Mouse (Mus musculus): Measurements from ENCODE around the gene Tmem150c. TPM values are rescaled to one million over a fixed set of nuclear protein-coding genes. Genes with fewer than 3 reads are reported as not detected.

The Tmem150c gene
- total and polyA plus RNA-seq, 2 experiments from 2014 or later = 0.31 to 0.98 TPM

DNA sequence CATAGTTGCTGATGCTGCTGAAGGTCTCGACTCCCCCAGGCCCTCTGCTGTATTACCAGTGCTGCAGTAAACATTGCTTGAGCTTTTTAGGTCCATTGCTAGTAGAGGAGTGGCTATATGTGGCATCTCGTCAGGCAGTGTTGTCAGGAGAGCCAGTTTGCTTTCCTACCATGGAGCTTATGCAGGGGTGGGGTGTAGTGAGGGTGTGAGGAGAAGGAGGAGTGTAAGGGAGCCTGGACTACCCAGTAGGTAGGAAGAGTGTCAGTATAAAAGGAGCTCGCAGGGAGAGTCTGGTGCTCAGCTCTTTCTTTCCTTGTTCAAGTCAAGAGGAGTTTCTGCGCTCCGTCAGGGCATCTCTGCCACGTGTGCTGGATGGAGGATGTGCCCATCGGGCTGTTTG is 106.9 kb downstream of the Tmem150c start:
- Histone ChIP-seq H3K9me3 (replicated peaks; ENCODE audit: control insufficient read depth, low read length) (no peaks in the 10 kb centered on the region), H3K27me3 (ENCODE audit: control insufficient read depth, insufficient read depth, low read length) (no peaks in the 10 kb centered on the region), H3K4me2 (ENCODE audit: low read depth, low read length) (no peak overlapping the region), H3K36me3 (replicated peaks; ENCODE audit: control insufficient read depth, insufficient read depth, low read length) (no peaks in the 10 kb centered on the region), H3K4me1 (ENCODE audit: control insufficient read depth, insufficient read depth) (peaks cover 27% of the 10 kb centered on the region), H3K4me3 (ENCODE audit: low read depth, low read length) (no peak overlapping the region), H3K27ac (ENCODE audit: low read depth) (no peak overlapping the region), H3K9ac (replicated peaks; ENCODE audit: low read depth, low read length) (no peak overlapping the region)
- no peak for DNase-seq (ENCODE audit: low spot score)
- TF ChIP-seq EP300 (IDR thresholded peaks at IDR 0.05; ENCODE audit: low read depth) = no peak
- no peak for TF ChIP-seq CTCF (IDR thresholded peaks at IDR 0.05; ENCODE audit: low read depth)
- ATAC-seq (ENCODE audit: insufficient read depth, low read depth) = no peak
- WGBS = 92% methylated on average over 7 of the region's 7 CpGs

DNA sequence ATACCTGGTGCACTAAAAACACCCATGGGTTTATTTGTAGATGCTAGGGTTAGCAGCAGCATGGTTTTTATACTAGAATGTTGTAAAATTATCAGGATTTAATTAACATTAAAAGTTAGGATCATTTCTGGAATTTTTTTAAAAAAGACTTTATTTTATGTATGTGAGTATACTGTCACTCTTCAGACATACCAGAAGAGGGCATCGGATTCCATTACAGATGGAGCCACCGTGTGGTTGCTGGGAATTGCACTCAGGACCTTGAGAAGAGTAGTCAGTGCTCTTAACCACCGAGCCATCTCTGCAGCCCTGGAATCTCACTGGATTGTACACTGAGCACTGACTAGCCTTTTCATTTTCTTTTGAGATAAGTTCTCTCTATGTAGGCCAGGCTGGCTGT is 109.7 kb downstream of the Tmem150c start:
- Histone ChIP-seq H3K9me3 (replicated peaks; ENCODE audit: control insufficient read depth, low read length) (no peaks in the 10 kb centered on the region), H3K36me3 (replicated peaks; ENCODE audit: control insufficient read depth, insufficient read depth, low read length) (no peaks in the 10 kb centered on the region), H3K4me1 (ENCODE audit: control insufficient read depth, insufficient read depth) (peaks cover 24% of the 10 kb centered on the region), H3K27me3 (ENCODE audit: control insufficient read depth, insufficient read depth, low read length) (no peaks in the 10 kb centered on the region), H3K27ac (ENCODE audit: low read depth) (no peak overlapping the region), H3K9ac (replicated peaks; ENCODE audit: low read depth, low read length) (no peak overlapping the region), H3K4me2 (ENCODE audit: low read depth, low read length) (no peak overlapping the region), H3K4me3 (ENCODE audit: low read depth, low read length) (no peak overlapping the region)
- WGBS = 86% methylated on average over 3 of the region's 3 CpGs
- TF ChIP-seq EP300 (IDR thresholded peaks at IDR 0.05; ENCODE audit: low read depth) (no peak), CTCF (IDR thresholded peaks at IDR 0.05; ENCODE audit: low read depth) (no peak)
- ATAC-seq (ENCODE audit: insufficient read depth, low read depth) = no peak
- no peak for DNase-seq (ENCODE audit: low spot score)

DNA sequence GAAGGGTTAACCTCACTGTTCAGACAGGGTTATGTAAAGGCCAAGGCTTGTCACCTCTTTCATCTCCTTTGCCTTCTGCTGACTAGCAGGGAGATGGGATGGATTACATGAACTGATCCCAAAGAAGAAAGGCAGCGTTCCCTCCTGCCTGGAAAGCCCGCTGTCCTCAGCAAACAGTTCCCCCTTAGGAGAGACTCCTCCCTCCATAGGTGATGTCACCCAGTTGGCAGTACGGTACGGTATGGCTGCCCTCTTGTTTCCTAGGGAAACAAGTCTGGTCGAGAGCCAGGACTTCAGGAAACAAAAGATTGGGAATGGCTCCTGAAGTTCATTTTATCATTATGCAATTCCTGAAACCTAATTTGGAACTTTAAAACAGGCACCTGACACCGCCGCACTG is 111.7 kb downstream of the Tmem150c start:
- Histone ChIP-seq H3K4me3 (ENCODE audit: low read depth, low read length) (no peak overlapping the region), H3K4me1 (ENCODE audit: control insufficient read depth, insufficient read depth) (peaks cover 20% of the 10 kb centered on the region), H3K4me2 (ENCODE audit: low read depth, low read length) (no peak overlapping the region), H3K9me3 (replicated peaks; ENCODE audit: control insufficient read depth, low read length) (no peaks in the 10 kb centered on the region), H3K36me3 (replicated peaks; ENCODE audit: control insufficient read depth, insufficient read depth, low read length) (no peaks in the 10 kb centered on the region), H3K27ac (ENCODE audit: low read depth) (no peak overlapping the region), H3K27me3 (ENCODE audit: control insufficient read depth, insufficient read depth, low read length) (no peaks in the 10 kb centered on the region), H3K9ac (replicated peaks; ENCODE audit: low read depth, low read length) (no peak overlapping the region)
- no peak for TF ChIP-seq CTCF (IDR thresholded peaks at IDR 0.05; ENCODE audit: low read depth)
- TF ChIP-seq EP300 (IDR thresholded peaks at IDR 0.05; ENCODE audit: low read depth) = no peak
- ATAC-seq (ENCODE audit: insufficient read depth, low read depth) = peak; percentile 76
- WGBS = 36% methylated on average over 7 of the region's 7 CpGs
- DNase-seq (ENCODE audit: low spot score) = peak; percentile 79

DNA sequence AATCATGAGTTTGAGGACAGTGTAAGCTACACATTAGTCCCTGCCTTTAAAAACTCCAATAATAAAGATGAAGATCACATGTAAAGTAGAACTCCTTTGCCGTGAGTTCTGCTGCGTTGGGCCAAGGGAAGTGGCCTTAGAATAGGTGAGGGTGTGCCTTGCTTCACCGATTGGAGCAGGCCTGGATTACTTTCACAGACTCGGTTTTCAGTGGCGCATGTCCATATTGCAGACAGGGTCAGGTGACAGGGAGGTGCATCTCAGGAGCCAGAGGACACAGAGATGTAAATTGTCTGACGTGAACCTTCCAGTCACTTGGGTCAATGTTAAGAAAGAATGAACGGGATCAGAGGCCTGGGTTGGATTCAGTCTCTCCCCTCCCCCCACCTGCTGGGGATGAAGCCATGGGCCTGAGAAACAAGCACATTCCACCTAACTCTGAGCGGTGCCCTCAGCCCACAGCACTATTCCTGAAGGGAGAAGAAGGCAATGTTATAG is 112.4 kb downstream of the Tmem150c start:
- ATAC-seq (ENCODE audit: insufficient read depth, low read depth) (no peak), DNase-seq (ENCODE audit: low spot score) (no peak)
- WGBS = 56% methylated on average over 8 of the region's 8 CpGs
- H3K4me3 ChIP-seq (ENCODE audit: low read depth, low read length) = no peak overlapping the region
- H3K4me1 ChIP-seq (ENCODE audit: control insufficient read depth, insufficient read depth) = peaks cover 20% of the 10 kb centered on the region
- TF ChIP-seq EP300 (IDR thresholded peaks at IDR 0.05; ENCODE audit: low read depth) = no peak
- TF ChIP-seq CTCF (IDR thresholded peaks at IDR 0.05; ENCODE audit: low read depth) = no peak
- no peak overlapping the region for H3K27ac ChIP-seq (ENCODE audit: low read depth)
- H3K27me3 ChIP-seq (ENCODE audit: control insufficient read depth, insufficient read depth, low read length) = no peaks in the 10 kb centered on the region
- no peaks in the 10 kb centered on the region for H3K9me3 ChIP-seq (replicated peaks; ENCODE audit: control insufficient read depth, low read length)
- no peak overlapping the region for H3K4me2 ChIP-seq (ENCODE audit: low read depth, low read length)
- H3K36me3 ChIP-seq (replicated peaks; ENCODE audit: control insufficient read depth, insufficient read depth, low read length) = no peaks in the 10 kb centered on the region
- no peak overlapping the region for H3K9ac ChIP-seq (replicated peaks; ENCODE audit: low read depth, low read length)

DNA sequence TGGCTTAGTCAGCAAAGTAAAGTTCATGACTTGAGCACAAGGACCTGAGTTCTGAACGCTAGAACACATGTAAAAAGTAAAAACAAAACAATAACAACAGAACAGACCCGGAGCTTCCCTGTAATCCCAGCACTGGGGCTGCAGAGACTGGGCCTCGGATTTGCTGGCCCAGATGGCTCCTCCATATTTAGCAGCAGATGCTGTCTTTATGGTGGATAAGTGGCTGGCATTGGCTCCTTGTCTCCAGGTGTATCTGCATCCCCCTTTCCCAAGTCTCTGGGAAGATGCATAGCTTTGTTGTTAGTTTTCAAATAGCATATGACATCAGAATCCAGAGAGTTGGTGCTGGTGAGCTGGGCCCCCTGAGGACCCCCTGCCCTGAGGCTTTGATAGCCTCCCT is 113.5 kb downstream of the Tmem150c start:
- H3K27me3 ChIP-seq (ENCODE audit: control insufficient read depth, insufficient read depth, low read length) = no peaks in the 10 kb centered on the region
- ATAC-seq (ENCODE audit: insufficient read depth, low read depth) = no peak
- no peak for DNase-seq (ENCODE audit: low spot score)
- H3K4me2 ChIP-seq (ENCODE audit: low read depth, low read length) = no peak overlapping the region
- H3K4me3 ChIP-seq (ENCODE audit: low read depth, low read length) = no peak overlapping the region
- peaks cover 20% of the 10 kb centered on the region for H3K4me1 ChIP-seq (ENCODE audit: control insufficient read depth, insufficient read depth)
- H3K36me3 ChIP-seq (replicated peaks; ENCODE audit: control insufficient read depth, insufficient read depth, low read length) = no peaks in the 10 kb centered on the region
- 82% methylated on average over 3 of the region's 3 CpGs for WGBS
- H3K9me3 ChIP-seq (replicated peaks; ENCODE audit: control insufficient read depth, low read length) = no peaks in the 10 kb centered on the region
- no peak overlapping the region for H3K9ac ChIP-seq (replicated peaks; ENCODE audit: low read depth, low read length)
- TF ChIP-seq EP300 (IDR thresholded peaks at IDR 0.05; ENCODE audit: low read depth) = no peak
- TF ChIP-seq CTCF (IDR thresholded peaks at IDR 0.05; ENCODE audit: low read depth) = no peak
- H3K27ac ChIP-seq (ENCODE audit: low read depth) = no peak overlapping the region

DNA sequence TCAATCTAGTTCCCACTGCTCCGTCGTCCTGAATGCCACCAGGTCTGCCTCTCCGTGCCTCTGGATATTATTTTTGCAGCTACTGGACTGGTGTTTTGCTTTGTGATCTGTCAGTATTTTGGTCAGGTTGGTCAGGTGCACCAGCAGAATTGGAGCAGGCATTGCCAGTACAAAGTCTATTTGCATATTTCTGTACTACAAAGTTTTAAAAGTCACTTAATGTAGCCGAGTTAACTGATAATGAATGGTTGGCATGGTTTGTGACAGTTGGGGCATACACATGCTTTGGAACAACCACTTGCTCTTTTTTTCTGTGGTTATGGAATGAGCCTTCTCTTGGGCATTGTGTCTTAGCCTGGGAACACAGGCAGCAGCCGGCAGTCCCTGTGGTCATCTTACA is 115.0 kb downstream of the Tmem150c start:
- DNase-seq (ENCODE audit: low spot score) (no peak), ATAC-seq (ENCODE audit: insufficient read depth, low read depth) (no peak)
- no peak overlapping the region for H3K4me3 ChIP-seq (ENCODE audit: low read depth, low read length)
- peaks cover 20% of the 10 kb centered on the region for H3K4me1 ChIP-seq (ENCODE audit: control insufficient read depth, insufficient read depth)
- no peaks in the 10 kb centered on the region for H3K27me3 ChIP-seq (ENCODE audit: control insufficient read depth, insufficient read depth, low read length)
- no peak overlapping the region for H3K4me2 ChIP-seq (ENCODE audit: low read depth, low read length)
- H3K9ac ChIP-seq (replicated peaks; ENCODE audit: low read depth, low read length) = no peak overlapping the region
- no peak overlapping the region for H3K27ac ChIP-seq (ENCODE audit: low read depth)
- H3K36me3 ChIP-seq (replicated peaks; ENCODE audit: control insufficient read depth, insufficient read depth, low read length) = no peaks in the 10 kb centered on the region
- no peaks in the 10 kb centered on the region for H3K9me3 ChIP-seq (replicated peaks; ENCODE audit: control insufficient read depth, low read length)
- WGBS = 65% methylated on average over 5 of the region's 5 CpGs
- TF ChIP-seq EP300 (IDR thresholded peaks at IDR 0.05; ENCODE audit: low read depth) (no peak), CTCF (IDR thresholded peaks at IDR 0.05; ENCODE audit: low read depth) (no peak)
